Mouse (Mus musculus) embryonic facial prominence, embryonic 10.5 days (tissue): Measurements from ENCODE around the gene Fat3. TPM values are rescaled to one million over a fixed set of nuclear protein-coding genes. Genes with fewer than 3 reads are reported as not detected.

Experiments used
- DNase-seq: peaks from one replicate; pipeline ENCODE4 v3.0.0-alpha.2; 2017; ENCODE audit warnings: low spot score
- H3K27ac ChIP-seq: fragments of 300-500 bp; sonication (generic); replicated peaks from 2 replicates; pipeline ENCODE4 v1.5.1; 2016; ENCODE audit warnings: mild to moderate bottlenecking
- H3K27me3 ChIP-seq: fragments of 300-500 bp; sonication (generic); replicated peaks from 2 replicates; pipeline ENCODE4 v1.6.1; 2016; ENCODE audit warnings: low read depth, mild to moderate bottlenecking; ENCODE audit not compliant: poor library complexity, severe bottlenecking
- H3K36me3 ChIP-seq: fragments of 300-500 bp; sonication (generic); replicated peaks from 2 replicates; pipeline ENCODE4 v1.6.1; 2016; ENCODE audit warnings: mild to moderate bottlenecking, moderate library complexity
- H3K4me1 ChIP-seq: fragments of 300-500 bp; sonication (generic); 2 replicates; pipeline ENCODE4 v1.6.1; 2016
- H3K4me3 ChIP-seq: fragments of 300-500 bp; sonication (generic); 2 replicates; pipeline ENCODE4 v1.5.1; 2016; ENCODE audit warnings: mild to moderate bottlenecking, moderate library complexity
- H3K9me3 ChIP-seq: fragments of 300-500 bp; sonication (generic); 2 replicates; pipeline ENCODE4 v1.6.1; 2016; ENCODE audit warnings: mild to moderate bottlenecking
- WGBS: fragments of 180-500 bp; shearing (Covaris S2); methylation state at CpG from one replicate; pipeline ENCODE4 v1.1.7; 2016; 5-methylcytosine and 5-hydroxymethylcytosine counted together
- polyA plus RNA-seq: library from polyadenylated mRNA; unstranded; fragments of >200 nt; fragmentation: Nextera tagmentation; extraction: Ambion mirVana; gene quantifications from 2 replicates; pipeline ENCODE4 v1.2.1, GENCODE M21; 2016

The Fat3 gene
- polyA plus RNA-seq, 1 experiment from 2014 or later = 2.8 TPM

DNA sequence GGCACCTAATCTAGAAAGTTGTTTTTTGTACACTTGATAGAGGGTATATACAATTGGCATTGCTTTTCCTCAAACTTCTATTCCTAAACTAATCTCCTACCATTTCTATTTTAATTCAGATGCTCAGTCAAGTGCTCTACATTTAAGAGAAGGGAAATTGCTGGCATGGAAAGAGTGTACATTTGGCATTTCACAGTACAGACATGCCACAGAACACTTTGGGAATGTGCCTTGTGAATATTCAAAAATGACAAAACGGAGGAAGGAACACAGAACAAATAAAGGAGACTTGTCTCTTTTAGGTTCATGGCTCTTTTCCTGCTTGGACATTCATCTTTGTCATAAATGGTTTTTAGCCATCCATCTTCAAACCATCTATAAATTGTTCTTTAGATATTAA, 498.1 kb downstream of the Fat3 start:
- Histone ChIP-seq H3K27me3 (no peaks in the 10 kb centered on the region), H3K4me1 (no peaks in the 10 kb centered on the region), H3K9me3 (no peaks in the 10 kb centered on the region), H3K4me3 (no peak overlapping the region), H3K36me3 (peaks cover 13% of the 10 kb centered on the region), H3K27ac (no peak overlapping the region)
- 92% methylated on average over 1 of the region's 1 CpGs for WGBS
- no peak for DNase-seq

DNA sequence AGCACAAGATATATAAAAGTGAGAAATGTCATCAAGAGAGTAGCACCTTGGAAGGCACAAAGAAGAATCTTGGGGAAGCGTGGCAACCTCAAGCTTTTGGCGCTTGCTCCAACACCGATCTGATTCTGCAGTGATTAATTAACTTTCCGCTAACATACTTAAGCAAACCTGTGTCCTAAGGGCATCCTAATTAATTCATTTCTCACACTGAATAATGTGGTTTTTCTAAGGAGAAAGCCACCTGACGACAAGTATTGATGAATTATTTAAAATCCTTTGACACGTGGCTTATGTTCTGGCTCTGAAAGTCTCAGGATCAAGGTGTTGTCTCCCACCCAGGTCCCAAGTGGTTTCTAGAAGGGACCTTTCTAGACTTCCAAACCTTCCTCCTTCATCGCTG, 506.3 kb downstream of the Fat3 start:
- peaks cover 24% of the 10 kb centered on the region for H3K36me3 ChIP-seq
- no peaks in the 10 kb centered on the region for H3K9me3 ChIP-seq
- H3K27ac ChIP-seq = no peak overlapping the region
- H3K27me3 ChIP-seq = no peaks in the 10 kb centered on the region
- no peak overlapping the region for H3K4me3 ChIP-seq
- H3K4me1 ChIP-seq = no peaks in the 10 kb centered on the region
- 89% methylated on average over 7 of the region's 7 CpGs for WGBS
- DNase-seq = no peak

DNA sequence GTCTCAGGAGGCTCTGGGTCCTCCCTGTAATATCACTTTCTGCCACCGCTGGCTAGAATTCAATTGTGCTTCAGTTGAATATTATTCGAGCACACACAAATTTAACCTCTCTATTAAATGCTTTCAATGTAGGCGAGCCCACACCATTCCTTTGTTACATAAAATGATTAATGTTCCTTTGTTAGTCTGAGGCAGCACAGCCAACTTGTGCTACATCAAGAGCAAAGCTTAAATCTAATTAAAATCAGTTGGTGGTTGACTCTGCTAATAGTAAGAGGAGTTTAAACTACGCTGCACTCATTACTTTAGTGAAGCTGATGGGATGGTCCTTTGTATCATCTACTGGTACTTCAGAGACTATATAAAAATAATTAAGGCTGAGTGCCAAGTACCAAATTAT, 506.9 kb downstream of the Fat3 start:
- H3K9me3 ChIP-seq = no peaks in the 10 kb centered on the region
- H3K27me3 ChIP-seq = no peaks in the 10 kb centered on the region
- H3K4me3 ChIP-seq = no peak overlapping the region
- no peak for DNase-seq
- no peak overlapping the region for H3K27ac ChIP-seq
- peaks cover 22% of the 10 kb centered on the region for H3K36me3 ChIP-seq
- 83% methylated on average over 4 of the region's 4 CpGs for WGBS
- no peaks in the 10 kb centered on the region for H3K4me1 ChIP-seq

DNA sequence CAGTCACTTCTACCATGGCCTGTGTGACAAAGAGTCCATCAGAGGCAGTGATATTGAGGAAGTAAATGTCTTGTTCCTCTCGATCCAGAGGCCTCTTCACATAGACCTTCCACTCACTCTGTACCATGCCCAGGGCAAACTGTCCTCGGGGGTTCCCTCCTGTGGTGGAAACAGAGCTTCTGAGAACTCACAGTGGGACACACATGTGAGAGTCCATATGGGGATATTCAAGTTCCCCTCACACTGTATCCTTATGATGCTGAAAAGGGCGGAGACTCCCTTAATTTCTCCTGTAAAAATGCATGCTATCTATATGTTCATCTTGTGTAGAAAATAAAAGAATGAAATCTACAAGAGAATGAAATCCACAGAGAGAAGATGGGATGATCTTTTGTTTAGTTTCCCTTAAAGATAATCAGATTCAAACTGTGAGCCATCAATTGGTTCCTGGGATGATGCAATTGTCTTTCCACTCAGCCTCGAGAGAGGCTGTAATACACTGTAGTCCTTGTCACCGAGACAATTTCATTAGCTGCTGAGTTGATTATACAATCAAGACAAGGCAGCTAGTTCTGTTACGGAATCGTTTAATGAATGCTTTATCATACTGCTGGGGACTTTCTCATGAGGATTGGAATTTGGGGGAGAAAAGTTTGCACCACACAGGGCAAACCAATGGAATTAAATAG, 508.8 kb downstream of the Fat3 start:
- Histone ChIP-seq H3K27me3 (no peaks in the 10 kb centered on the region), H3K36me3 (peaks cover 5% of the 10 kb centered on the region; the same call in 1 of the 2 replicates), H3K9me3 (no peaks in the 10 kb centered on the region), H3K4me1 (no peaks in the 10 kb centered on the region), H3K4me3 (no peak overlapping the region), H3K27ac (no peak overlapping the region)
- DNase-seq = no peak
- WGBS = 74% methylated on average over 7 of the region's 7 CpGs

DNA sequence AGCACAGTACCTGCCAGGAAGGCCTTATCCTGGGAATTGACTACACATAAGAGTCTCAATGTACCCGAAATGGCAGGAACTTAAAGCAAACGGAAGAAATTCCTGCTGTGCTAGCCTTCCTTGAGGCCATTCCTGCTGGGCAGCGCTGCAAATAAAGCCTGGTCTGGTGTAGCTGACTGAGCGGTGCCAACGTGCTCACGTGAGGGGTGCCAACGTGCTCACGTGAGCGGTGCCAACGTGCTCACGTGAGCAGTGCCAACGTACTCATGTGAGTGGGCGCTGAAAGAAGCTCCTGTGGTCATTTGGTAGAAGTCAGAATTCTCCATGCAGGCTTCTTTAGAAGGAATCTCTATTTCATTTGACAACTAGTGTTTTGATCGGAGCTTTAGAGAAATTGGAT, 522.8 kb downstream of the Fat3 start:
- H3K4me1 ChIP-seq = no peaks in the 10 kb centered on the region; the same call in 1 of the 2 replicates
- no peak for DNase-seq
- no peaks in the 10 kb centered on the region for H3K9me3 ChIP-seq
- H3K27me3 ChIP-seq = no peaks in the 10 kb centered on the region
- H3K36me3 ChIP-seq = no peaks in the 10 kb centered on the region
- 87% methylated on average over 14 of the region's 14 CpGs for WGBS
- H3K4me3 ChIP-seq = no peak overlapping the region
- no peak overlapping the region for H3K27ac ChIP-seq

DNA sequence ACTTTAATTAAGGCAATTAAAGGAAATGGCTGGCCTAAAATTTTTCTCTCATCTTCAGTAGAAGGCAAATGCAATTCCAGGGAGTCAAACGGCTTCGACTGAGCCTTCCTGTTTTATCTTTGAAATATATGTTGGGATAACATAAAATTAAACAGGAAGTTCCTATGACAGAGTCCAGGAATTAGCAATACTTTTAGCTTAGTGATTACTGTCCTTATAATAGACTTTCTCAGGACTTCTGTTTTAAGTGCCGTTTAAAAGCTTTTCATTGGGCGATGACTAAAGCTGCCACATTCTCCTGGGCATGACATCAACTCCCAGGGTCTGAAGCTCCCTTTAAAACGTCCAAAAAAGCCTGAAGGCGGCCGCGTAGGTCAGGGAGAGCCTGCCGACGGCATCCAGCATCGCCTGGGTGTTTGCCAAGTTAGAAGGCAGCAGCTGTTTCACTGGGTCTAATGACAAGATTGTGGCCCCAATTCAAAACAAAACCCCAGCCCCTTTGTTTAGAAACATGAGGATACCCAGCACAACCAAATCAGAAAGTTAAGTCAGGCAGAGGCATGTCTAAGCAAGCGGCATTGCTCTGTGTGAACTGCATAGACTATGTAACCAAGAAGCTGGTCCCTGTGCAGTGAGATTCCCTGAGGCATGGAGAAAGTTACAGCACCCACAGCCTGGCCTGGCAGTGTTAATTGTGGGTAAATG, 524.0 kb downstream of the Fat3 start:
- 57% methylated on average over 12 of the region's 12 CpGs for WGBS
- H3K4me3 ChIP-seq = no peak overlapping the region
- H3K9me3 ChIP-seq = no peaks in the 10 kb centered on the region
- no peaks in the 10 kb centered on the region for H3K27me3 ChIP-seq
- no peaks in the 10 kb centered on the region for H3K36me3 ChIP-seq
- H3K4me1 ChIP-seq = no peaks in the 10 kb centered on the region; the same call in 1 of the 2 replicates
- DNase-seq = peak; percentile 19
- no peak overlapping the region for H3K27ac ChIP-seq

DNA sequence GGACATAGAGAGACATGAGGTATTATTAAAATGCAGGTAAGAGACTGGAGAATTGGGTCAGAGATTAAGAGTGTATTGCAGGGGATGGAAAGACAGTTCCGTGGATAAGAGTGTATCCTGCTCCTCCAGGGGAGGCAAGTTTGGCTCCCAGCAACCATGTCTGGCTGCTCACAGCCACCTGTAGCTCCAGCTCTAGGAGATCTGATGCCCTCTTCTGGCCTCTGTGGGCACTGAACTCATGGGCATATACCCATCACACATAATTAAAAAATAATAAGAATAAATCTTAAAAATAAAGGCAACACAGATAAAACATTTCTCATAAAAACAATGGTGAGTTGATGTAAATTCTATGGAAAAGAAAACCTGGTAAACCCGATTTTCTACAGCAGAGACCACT, 525.1 kb downstream of the Fat3 start:
- no peaks in the 10 kb centered on the region for H3K9me3 ChIP-seq
- H3K4me1 ChIP-seq = no peaks in the 10 kb centered on the region; the same call in 1 of the 2 replicates
- no peaks in the 10 kb centered on the region for H3K27me3 ChIP-seq
- WGBS = 92% methylated on average over 2 of the region's 2 CpGs
- H3K4me3 ChIP-seq = no peak overlapping the region
- no peaks in the 10 kb centered on the region for H3K36me3 ChIP-seq
- H3K27ac ChIP-seq = no peak overlapping the region
- no peak for DNase-seq

DNA sequence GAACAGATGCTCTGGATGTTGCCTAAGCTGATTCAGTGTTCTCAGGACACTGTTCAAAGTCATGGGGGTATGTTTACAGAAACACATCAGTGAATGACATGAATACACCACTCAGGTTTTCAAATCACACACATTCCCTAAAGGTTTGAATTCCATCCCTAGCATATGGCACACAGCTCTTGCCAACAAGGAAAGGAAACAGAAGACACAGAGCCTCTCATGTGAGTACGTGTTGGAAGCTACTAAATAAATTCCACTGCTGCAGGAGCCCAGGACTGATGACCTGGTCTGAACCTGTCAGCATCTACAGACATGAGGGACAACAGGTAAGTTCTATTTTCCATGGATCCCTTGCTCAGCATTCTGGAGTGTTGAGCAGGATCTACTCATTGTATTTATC, 528.9 kb downstream of the Fat3 start:
- DNase-seq = no peak
- 79% methylated on average over 1 of the region's 1 CpGs for WGBS
- Histone ChIP-seq H3K4me1 (no peaks in the 10 kb centered on the region), H3K9me3 (no peaks in the 10 kb centered on the region), H3K36me3 (no peaks in the 10 kb centered on the region), H3K27me3 (no peaks in the 10 kb centered on the region), H3K4me3 (no peak overlapping the region), H3K27ac (no peak overlapping the region)

DNA sequence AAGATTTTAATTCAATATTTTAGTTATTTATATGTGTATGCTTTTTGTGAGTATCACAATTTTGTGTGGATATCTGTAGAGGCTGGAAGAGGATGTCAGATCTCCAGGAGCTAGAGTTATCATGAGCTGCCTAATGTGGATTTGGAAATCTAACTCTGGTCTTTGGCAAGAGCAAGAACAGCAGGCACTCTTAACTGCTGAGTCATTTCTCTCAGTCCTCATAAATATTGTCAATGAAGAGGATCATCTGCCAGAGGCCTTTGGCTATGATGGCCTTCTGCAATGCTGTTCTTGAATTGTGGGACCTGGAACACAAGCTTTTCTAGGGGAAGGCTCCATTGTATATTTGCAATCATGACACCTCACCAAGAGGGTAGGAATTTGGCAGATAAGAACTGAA, 529.7 kb downstream of the Fat3 start:
- Histone ChIP-seq H3K9me3 (no peaks in the 10 kb centered on the region), H3K4me3 (no peak overlapping the region), H3K36me3 (no peaks in the 10 kb centered on the region), H3K4me1 (no peaks in the 10 kb centered on the region), H3K27ac (no peak overlapping the region), H3K27me3 (no peaks in the 10 kb centered on the region)
- DNase-seq = no peak

DNA sequence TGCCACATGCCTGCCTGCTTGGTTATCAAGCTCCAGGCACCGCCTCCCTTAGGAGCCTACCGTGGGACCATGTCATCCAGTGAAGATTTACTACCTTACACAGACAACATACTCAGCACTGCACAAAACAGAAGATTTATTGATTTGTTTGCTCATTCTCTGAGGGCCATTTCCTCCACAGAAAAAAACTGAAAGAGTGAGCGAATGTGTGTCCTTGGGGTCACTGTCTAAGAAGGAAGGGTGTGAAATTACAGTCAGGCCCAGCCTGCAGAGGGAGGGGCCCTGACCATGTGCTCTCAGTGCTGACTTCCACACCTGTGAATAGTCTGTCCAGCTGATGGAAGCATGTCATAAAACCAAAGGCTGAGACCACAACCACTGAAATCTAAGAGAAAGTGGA, 536.9 kb downstream of the Fat3 start:
- Histone ChIP-seq H3K27ac (no peak overlapping the region), H3K4me1 (0 out of 2 replicates have a peak, but pooled peaks cover 2% of the 10 kb centered on the region), H3K27me3 (no peaks in the 10 kb centered on the region), H3K9me3 (no peaks in the 10 kb centered on the region), H3K36me3 (peaks cover 9% of the 10 kb centered on the region), H3K4me3 (no peak overlapping the region)
- DNase-seq = no peak
- WGBS = 78% methylated on average over 3 of the region's 3 CpGs

DNA sequence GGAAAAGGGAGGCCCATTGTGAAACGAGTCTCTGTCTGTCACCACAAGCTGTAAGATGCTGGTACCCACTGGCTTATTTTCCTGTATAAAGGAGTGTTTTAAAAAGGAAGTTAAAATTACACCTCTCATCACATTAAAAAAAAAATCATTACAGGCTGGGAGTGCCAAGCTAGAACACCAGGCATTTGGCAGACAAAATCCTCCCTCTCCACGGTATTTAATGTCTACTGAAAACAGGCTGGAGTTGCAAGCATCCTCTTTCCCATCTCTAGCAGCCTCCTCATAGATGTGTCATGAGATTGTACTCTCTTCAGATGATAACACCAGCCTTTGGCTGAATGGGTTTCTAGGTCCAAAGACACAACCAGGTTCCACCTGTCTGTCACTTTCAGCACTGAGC, 538.2 kb downstream of the Fat3 start:
- Histone ChIP-seq H3K27ac (no peak overlapping the region), H3K36me3 (peaks cover 9% of the 10 kb centered on the region), H3K9me3 (no peaks in the 10 kb centered on the region), H3K4me3 (no peak overlapping the region), H3K4me1 (peaks cover 13% of the 10 kb centered on the region; the same call in 1 of the 2 replicates), H3K27me3 (no peaks in the 10 kb centered on the region)
- DNase-seq = no peak
- WGBS = 89% methylated on average over 2 of the region's 2 CpGs

DNA sequence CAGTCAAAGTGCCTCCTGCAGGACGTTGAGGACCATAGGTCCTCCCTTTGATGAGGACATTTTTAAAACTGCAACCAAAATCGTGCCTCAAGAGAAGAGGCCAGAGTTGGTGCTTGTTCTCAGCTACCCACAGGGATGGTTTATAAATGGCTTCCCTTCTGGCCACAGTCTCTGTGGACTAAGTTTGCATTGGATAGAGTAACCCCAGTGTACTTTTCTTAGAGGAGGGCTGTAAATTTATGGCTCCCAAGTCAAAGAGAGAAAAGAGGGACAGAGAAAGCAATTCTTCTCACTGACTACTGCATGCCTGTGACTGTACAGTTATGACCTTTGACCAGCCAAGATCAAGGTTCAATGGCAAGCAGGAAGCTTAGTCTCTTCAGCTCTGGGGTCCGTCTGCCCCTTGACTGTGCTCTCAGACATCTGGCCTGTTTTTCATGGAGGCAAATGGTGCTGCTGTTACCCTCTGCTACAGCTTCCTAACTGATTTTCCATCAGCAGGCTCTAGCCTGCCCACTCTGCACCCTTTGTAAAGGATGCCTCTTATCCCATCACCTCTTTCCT, 542.8 kb downstream of the Fat3 start:
- no peak for DNase-seq
- WGBS = 58% methylated on average over 3 of the region's 3 CpGs
- Histone ChIP-seq H3K4me3 (no peak overlapping the region), H3K4me1 (peaks cover 10% of the 10 kb centered on the region; the same call in 1 of the 2 replicates), H3K36me3 (peaks cover 9% of the 10 kb centered on the region), H3K27me3 (no peaks in the 10 kb centered on the region), H3K27ac (no peak overlapping the region), H3K9me3 (no peaks in the 10 kb centered on the region)

DNA sequence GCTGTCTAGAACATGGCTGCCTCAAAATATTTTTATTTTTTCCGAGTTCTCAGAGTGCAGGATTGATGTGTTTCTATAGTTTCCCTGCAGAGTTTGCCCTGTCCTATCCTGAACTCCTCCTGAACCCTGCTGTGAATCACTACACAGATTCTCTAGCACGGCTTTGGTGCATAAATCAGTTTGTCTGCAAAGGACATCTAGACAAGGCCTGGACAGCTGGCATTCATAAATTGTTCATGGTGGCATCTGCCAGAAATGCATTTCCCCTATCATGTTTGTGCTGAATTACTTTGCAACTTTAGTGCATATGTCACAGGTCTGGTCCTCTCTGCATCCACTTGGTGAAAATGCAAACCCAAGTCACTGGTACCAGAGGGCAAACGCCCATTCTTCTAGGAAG, 543.3 kb downstream of the Fat3 start:
- peaks cover 10% of the 10 kb centered on the region; the same call in 1 of the 2 replicates for H3K4me1 ChIP-seq
- H3K4me3 ChIP-seq = no peak overlapping the region
- H3K36me3 ChIP-seq = peaks cover 9% of the 10 kb centered on the region
- no peak overlapping the region for H3K27ac ChIP-seq
- no peak for DNase-seq
- WGBS = 77% methylated on average over 3 of the region's 3 CpGs
- H3K9me3 ChIP-seq = no peaks in the 10 kb centered on the region
- H3K27me3 ChIP-seq = no peaks in the 10 kb centered on the region
